Mouse (Mus musculus) kidney, adult 18-20 months (tissue): ENCODE measurements around the gene Gm4498.
"Not testable (repeated sequence)": the region's sequence is repeated elsewhere in the genome, so short reads cannot be mapped to it uniquely, and the experiment has no call there.

Experiments
- DNase-seq: peaks from one replicate; pipeline ENCODE4 v3.0.0; 2021

Gene Gm4498

DNA sequence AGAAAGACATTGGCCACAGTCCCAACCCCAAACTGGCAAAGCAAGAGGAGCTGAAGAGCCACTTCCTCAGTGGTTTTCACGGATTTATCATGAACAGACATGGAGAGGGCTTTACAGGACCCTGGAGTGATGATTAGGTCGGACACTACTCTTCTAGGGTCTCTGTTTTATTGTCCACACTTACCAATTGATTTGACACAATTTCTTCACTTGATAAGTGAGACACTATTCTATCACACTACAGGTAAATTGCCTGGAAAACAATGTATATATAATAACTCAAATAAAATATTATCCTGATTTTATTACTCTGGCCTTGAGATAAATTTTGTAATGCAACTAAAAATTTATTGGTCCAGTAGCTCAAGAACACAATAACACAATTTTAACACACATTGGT, at the start of gene Gm4498:
Gene Gm4498, minus strand, starts transcription at position 101 of the 400 bp plus-strand sequence.
- DNase-seq: not testable (repeated sequence)

DNA sequence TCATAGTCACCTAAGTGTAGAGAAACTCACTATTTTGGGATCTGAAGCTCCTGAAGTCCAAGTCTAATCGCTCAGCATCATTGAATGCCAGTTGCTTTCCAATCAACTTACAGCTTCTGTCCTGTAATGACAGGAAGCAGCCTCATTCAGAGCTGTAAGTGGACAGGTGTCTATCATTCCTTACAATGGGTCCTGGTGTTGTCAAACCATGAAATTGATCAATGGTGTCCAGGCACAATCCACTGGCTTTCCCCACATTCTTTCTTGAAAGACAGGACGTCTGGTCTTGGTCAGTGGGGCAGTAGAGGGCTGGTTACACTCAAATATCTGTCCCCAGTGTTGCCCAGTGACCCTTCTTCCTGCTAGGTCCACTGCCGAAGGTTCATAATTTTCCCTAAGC, 29.1 kb upstream of the Gm4498 start, which contains the start of gene Gm5890:
Gene Gm5890, minus strand, starts transcription at position 101 of the 400 bp plus-strand sequence.
- not testable (repeated sequence) for DNase-seq

DNA sequence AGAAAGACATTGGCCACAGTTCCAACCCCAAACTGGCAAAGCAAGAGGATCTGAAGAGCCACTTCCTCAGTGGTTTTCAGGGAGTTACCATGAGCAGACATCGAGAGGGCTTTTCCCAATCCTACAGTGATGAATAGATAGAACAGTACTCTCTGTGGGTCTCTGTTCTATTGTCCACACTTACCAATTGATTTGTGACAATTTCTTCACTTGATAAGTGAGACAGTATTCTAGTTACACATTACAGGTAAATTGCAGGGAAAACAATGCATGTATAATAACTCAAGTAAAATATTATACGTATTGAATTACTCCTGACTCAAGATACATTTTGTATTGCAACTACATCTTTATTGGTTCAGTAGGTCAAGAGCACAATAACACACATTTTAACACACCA, 28.1 kb downstream of the Gm4498 start, which contains the start of gene Gm6164:
Gene Gm6164, minus strand, starts transcription at position 101 of the 400 bp plus-strand sequence.
- not testable (repeated sequence) for DNase-seq

DNA sequence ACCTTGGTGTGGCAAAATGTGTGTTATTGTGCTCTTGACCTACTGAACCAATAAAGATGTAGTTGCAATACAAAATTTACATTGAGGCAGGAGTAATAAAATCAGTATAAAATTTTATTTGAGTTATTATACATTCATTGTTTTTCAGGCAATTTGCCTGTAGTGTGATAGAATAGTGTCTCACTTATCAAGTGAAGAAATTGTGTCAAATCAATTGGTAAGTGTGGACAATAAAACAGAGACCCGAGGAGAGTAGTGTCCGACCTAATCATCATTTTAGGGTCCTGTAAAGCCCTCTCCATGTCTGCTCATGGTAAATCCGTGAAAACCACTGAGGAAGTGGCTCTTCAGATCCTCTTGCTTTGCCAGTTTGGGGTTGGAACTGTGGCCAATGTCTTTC, 40.2 kb downstream of the Gm4498 start, which contains the start of gene Vmn1r95:
Gene Vmn1r95, plus strand, starts transcription at position 301 of the 400 bp plus-strand sequence.
- not testable (repeated sequence) for DNase-seq
